Mouse (Mus musculus) ovary, postnatal 14 days (tissue): ENCODE measurements around the gene Flrt1.
A peak's percentile ranks its signal among the peaks of the same experiment; 100 is the strongest.

Experiments
- DNase-seq: peaks from one replicate; pipeline ENCODE4 v3.0.0; 2022; ENCODE audit warnings: low spot score

The Flrt1 gene

DNA sequence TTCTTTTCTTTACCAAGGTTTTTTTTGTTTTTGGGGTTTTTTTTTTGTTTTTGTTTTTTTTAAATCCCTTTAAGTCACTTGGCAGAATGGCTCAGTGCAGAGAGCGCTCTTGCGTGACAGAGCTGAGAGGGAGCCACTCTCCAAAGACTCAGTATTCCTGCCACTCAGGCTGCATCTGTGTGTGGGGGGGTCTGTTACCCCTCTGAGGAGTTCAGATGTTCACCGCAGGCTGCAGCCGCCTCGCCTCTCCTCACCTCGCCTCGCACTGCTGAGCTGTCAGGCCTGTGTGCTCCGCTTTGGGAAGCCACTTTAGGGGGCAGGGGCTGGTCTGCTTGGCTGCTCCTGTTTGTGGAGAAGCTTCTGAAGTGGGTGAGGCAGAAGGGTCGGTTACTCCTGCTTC lies at the start of gene Flrt1:
Flrt1 (minus strand) TSS at position 186 of the 400 bp plus-strand sequence.
- no peak for DNase-seq

DNA sequence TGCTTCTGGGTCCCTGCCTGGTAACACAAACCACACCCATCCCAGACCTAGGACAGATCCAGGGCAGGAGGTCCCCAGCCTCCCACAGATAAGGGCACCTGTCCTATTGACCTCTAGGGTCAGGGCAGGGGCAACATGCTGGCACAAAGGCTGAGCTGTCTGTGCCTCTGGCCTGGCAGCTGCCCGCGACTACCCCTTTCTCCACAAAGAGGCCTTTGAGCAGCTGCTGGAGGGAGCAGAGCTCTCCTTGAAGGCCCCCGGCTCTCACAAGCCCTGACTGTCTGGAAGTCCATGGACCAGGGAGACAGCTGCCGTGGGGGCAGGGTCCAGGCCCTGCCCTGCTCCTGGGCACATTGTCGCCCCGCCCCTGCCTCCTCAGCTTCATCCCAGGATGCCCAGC lies 49.7 kb upstream of the Flrt1 start:
- no peak for DNase-seq

DNA sequence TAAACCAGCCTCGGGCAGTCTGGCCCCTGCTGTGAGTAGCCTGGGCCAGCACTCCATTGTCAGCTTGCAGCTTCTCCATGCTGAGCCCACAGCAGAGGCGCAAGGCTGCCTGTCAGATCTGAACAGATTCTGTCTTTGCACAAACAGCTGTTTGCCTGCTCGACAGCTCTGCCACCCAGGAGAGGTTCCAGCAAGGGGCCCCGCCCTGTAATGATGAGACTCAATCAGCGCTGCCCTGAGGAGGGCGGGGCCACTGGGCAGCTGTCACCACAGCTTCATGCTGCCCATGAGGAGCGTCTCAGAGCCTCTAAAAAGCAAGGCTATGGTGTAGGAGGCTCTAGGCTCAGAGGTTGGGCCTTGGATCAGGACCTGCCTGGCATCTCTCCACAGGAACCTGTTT lies 47.7 kb upstream of the Flrt1 start:
- DNase-seq, result no peak

DNA sequence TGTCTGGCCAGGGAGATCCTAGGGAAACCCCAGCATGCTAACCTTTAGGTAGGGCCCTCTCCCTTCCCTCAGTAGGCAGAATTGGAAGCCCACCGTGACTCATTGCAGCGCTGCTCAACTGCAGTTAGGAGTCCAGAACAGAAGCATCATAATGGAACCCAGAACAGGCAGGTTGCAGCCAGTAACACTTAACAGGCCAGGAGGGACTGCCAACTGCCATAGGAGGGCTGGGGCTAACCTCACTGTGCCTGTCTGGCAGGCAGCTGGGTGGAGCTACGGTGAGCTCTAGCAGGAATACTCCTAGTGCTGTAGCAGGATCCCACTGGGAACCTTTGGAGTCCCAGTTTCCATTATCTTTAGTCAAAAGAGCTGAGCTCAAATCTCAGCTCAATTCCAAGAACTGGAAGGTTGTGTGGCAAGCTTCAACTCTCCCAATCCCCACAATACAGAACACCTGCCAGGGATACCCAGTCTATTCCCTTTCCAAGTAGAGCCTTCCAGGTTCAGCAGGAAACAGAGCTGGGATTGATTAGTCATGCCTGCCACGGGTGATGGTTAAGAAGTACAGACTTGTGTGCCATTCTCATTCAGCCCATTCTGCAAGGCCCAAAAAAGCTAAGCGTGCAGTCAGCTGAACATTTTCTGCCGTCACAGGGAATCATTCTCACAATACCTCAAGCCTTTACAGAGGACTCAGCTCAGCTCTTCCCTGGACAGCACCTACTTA lies 46.6 kb upstream of the Flrt1 start:
- no peak for DNase-seq

DNA sequence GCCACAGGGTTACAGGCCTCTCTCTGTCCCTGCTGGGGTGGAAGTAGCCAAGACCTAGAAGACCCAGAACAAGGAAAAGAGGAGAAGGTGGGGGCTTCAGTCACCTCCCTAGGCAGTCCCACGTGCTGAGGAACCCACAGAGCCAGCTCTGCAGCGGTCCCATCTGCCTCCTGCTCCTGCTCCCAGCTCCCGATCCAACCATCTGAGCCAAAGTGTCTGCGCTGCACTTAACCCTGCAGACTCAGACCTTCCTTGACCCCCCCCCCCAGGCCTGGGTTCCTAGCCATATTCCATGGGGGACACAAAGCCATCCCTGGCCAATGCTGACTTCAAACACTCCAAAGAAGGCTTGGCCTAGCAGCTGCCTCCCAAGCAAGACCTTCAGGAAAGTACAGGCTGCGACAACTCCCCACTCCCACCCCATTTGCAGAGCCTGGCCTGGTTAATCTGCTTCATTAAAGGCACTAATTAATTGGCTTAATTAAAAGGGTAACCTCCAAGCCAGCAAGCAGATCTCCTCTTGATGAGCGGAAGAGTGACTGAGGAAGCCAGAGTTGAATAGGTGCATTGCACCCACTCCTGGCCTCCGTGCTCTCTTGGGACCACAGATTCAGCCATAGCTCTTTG lies 45.9 kb upstream of the Flrt1 start:
- DNase-seq, result no peak

DNA sequence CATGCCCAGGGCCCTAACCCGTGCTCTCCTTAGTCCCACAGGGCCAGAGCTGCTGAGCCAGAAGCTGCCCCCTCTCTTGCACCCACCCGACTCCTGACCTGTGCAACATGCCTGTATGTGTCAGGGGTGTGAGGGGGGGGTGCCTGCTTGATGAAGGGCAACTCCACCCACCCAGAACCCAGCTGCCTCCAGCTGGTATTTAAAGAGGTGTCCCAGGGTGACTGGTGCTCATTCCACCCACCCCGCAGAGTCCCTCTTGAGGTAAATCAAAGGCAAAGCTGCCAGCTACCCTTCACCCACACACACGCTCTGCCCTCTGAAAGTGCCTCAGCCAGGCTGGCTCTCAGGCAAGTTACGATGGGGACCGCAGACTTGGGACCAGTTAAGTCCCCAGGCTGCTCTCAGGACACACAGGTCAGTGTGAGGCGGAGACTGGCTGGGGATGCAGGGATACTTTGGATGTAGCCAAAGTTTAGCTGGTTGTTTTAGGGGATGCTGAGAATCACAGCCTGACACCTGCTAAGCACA lies 43.7 kb upstream of the Flrt1 start:
- DNase-seq, result no peak

DNA sequence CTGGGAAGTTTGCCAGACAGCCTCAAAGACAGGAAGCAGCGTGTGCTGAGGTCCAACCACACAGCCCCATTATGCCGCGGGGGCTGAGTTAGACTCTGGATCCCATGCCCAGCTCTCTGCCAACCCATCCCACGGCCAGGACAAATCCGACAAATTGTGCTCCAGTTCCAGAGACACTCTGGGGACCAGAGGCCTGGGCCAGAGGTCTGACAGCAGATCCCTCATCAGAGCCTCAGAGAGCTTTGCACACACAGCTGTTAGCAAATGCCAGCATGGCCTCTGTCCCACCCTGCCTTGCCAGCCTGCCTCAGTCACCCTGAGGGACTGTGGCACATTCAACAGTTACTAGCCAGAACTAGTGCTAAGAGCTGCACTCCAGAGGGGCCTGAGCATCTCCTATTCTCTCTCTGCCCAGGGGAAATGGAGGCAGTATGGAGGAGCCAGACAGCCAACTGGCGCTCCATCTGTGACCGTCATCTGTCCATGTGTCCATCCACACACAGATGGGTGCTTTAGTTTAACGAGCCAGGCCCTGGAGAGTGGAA lies 43.1 kb upstream of the Flrt1 start:
- DNase-seq, result no peak

DNA sequence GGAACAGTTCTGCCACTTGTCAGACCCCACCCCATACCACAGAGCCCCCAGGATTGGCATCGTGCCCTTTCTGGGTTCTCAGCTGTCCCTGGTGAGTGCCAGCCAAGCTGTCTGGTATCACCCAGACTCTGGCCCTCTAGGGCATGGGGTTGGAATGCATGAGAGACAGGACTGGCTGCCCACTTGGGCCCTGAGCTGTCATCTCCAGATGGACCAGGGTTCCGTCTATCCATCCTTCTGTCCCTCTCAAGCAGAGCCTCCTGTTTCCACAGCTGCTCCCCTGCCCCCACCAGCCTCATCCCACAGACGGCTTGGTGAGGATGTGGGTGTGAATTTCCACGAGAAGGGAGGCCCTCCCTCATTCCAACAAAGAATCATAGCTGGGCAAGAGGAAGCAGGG lies 42.6 kb upstream of the Flrt1 start:
- DNase-seq, result no peak

DNA sequence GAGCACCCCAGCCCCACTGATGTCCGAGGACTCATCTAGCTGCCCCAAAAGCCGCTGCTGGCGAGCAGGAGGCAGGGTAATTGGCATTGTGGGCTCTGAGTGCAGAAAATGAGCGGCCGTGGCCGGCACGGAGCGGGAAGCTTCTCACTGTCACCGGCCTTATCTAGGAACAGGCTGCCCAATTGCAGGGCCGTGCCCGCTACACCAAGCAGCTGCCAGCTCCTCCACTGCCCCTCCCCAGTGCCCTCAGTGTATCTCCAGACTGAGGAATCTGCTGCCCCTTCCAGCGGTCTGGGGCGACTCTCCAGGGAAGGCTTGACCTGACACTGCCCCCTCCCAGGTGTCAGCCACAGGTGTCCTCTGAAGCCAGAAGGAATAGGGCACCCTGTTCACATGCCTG lies 40.8 kb upstream of the Flrt1 start:
- no peak for DNase-seq

DNA sequence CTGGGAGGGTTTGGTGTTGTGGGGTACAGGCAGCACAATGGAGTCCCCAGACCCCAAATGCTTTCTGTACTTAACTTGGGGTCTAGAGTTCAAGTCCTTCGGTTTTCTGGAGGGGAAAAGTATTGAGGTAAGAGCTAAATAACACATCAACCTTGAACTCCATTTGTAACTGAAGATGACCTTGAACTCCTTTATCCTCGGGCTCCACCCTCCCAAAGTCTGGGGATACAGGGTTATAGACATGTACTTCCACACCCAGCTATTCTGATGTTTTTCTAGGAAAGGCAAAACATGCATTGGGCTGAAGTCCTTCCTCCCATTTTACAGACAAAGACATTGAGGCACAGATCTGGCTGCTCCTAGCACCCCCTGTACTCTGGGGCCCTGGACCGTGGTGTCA lies 38.9 kb upstream of the Flrt1 start:
- no peak for DNase-seq

DNA sequence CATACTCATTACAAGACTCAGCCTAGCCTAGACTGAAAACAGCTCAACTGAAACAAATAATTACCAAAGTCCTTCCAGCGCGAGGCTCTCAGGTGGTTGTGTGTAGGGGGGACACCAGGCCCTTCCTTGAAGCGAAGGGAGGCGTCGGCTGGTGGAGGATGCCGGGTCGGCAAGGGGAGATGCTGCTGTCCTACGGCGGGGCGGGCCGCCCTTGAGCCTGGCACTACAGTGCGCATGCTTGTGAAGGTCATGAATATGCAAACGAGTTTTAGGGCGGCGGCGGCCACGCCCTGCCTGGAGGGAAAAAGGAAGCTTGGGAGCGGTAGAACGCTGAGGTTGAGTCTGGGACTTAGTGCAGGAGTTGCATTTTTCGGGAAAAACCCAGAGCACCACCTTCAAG lies 38.3 kb upstream of the Flrt1 start:
- peak; percentile 46 for DNase-seq

DNA sequence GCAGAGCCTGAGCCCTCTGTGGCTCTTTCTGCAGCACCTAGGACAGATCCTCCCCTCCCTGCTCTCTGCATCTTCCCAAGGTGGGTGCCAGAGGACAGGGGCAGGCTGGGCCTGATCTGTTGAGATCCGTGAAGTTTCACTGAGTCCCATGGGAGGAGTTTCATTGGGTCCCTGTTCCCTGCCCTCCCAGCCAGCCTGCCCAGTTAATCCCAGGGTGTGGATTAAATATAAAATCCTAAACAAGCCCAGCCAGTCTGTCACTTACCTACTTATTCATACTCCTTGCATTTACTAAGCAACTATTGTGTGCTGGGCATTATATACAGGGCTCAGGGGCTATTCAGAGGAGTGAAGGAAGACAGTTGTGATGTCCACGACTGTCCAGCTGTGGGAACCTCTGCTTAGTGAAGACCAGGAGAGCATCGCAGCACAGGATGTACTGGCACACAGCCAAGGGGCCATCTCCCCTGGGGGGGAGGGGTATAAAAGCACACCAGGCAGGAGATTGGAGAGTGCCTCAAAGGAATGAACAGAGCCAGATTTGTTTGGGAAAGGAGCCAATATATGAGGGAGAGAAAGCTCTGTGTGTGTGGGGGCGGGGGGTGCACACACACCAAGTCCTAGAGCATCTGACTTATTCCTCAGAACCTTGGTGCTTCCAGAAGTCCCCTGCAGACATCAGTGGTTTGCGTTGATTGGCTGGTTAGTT lies 36.8 kb upstream of the Flrt1 start:
- DNase-seq, result no peak

DNA sequence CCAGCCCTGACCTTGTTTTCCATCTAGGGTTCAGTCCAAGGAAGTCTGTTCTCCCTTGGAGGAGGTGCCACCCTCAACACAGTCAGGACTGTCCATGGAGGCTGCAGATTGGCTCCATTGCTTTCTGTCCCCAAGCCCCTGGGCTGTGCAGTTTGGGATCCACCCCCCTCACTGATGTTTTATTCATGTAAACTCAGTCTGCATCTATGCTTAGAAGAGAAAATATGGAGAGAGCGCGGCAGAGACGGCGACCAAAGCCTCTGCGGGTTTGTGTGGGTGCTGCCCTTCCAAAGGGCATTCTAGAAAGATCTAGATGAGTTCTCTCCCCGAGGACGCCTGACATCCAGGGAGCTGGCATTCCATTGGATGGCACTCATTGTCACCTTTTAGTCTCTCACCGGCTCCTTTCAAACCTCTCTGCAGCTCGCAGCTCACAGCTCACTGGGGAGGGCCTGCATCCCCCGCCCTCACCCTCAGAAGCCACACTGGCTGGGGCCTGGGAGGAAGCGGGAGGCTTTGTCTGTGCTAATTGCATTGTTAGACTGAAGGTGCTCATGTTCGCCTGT lies 35.4 kb upstream of the Flrt1 start:
- DNase-seq, result no peak

DNA sequence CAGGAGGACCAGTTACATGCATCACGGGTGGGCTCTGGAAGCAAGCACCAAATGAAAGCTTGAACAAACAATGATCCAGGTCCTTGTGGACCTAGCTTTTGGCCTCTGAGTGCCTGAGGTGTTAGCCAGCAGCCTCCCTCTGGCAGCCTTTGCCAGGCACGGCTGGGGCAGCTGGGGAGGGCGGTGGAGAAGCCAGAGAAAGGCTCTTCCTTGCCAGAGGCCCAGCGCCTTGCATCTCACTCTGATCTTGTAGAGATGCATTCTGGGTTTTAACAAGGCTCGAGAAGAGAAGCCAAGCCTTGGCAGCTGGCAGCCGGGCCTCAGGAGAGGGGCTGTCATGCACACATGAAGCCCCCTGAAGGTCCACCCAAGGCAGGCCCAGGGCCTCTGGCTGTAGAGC lies 34.8 kb upstream of the Flrt1 start:
- no peak for DNase-seq

DNA sequence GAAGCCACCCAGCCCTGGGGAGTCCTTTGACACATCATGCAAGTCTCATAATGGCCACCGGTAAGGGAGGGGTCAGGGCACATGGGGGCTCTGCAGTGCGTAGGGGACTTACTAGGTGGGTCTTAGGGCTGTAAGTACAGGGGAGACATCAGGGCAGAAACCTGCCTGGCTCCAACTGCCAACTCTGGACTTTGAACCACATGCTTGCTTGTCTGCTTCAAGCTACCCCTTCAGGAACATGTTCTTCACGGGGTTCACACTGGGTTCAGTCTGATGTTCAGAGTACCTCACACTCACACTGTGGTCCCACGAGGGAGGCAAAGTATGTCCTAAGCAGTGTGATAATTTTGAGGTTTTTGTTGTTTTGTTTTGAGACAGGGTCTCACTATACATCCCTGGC lies 33.8 kb upstream of the Flrt1 start:
- no peak for DNase-seq

DNA sequence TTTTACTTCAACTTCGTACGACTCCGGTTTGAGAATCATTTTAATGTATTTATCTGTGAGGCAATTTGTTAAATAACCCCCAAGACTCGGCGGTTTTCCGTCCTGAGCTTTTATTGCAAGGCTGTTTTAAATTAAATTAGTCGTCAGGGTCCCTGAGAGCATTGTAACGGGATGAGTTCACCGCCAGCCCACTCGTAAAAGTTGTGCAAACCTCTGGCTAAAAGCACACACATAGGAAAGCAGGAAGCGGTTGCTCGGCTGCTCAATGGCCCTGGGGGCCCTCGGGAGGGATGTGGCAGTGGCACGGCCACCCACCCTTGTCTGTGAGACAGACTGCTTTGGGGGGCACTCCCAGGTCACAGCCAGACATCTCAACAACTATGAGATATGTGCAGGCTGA lies 32.8 kb upstream of the Flrt1 start:
- DNase-seq, result no peak

DNA sequence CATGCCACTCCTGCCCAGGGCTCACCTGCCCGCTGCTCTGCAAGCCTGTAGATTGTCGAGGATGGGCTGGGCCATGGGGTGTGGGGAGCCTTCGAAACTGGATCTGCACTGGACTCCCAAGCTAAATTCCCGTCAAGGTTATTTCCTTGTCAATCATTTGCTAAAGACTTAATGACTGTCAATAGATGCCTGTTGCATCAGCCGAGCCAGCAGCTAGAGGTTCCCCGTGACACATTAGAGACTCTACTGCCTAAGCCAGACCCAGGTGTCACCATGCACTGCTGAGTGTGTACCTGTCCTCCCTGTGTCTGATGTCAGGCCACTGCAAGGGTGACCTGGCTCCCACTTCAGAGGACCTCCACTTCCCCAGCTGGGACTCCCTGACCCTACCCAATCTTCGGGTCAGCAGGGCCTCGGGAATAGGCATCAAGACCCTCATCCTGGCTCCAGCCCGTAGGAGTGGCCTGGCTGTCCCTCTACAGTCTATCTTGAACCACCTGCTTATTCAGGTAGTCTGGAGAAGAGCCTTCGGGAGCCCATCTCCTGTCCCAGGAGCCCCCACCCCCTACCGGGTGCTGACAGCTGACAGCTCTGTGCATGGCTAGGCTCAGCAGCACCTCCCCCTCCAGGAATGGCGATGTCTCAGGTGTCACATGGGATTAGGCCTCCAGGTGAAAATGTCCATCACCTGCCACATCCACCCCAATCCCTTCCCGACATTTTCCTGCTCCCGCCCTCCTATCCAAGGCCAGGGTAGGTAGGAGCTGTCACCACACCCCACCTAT lies 31.4 kb upstream of the Flrt1 start:
- DNase-seq, result no peak

DNA sequence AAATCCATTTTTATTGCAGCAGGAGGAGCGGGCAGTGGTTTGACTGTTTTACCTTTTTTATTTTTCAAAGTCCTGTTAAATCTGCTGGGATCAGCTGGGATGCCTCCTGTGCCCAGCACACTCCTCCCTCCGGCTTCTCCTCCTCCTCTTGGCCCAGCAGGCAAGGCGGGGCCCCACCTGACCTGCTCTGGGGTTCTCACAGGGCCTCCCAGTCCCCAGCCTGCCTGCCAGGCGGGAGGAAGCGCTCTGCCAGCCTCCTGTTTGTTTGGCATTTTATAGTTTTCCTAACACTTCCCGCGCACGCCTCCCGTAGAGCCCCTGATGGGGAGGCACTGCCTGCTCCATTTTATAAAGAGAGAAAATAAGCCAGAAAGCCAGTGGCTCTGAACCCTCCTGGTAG lies 30.5 kb upstream of the Flrt1 start:
- DNase-seq, result no peak

DNA sequence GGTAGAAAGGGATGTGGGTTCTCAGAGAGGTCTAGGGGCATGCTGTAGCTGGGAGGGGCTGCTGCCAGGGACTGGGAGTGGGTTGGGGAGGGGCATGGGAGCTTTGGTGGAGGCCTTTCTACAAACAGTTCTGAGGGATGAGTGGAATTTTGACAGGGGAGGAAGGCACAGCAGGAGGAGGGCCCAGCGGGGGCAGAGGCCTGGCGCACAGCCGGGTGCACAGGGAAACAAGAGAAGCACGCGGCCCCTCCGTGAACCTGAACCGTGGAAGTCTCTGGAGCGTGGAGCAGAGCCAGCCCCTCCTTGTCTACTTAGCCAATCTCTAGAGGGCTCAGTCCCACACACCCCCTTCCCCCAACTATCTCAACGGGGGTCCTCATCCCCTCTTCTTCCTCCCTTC lies 30.0 kb upstream of the Flrt1 start:
- DNase-seq, result peak; percentile 53

DNA sequence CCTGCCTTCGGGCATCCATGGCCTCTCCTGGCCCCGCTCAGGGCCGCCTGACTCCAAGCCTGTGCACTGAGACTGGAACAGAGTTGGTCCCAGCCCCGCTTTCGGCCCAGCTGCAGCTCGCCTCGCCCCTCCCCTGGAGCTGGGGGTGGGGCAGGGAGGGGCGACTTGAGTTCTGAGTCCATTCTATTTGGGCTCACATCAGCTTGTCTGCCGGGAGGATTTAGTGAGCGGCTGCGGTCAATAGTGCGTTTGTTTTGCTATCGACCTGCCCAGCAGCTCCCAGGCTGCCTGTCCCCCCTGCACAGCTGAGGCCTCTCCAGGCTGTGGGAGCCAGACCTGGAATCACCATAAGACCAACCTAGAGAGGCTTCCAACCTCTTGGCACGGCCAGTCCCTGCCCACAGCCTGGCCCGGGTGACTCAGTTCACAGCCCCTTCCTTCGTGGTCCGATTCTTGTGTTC lies 29.1 kb upstream of the Flrt1 start:
- DNase-seq, result no peak

DNA sequence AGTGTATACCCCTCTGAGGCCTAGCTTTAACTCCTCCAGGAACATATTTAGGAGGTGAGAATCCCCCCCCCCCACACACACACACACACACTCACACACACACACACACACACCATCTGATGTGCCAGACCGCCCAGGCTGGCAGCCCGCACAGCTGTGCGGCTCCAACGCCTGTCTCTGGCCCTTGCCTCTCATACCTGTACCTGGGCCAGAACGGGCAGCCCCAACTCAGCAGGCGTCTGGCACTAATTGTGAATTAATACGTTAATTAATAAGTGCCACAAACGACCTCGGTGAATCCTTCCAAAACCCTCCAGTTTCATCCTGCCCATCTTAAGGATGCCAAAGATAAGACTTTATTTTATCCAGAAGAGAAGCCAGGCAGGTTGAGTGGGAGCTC lies 27.9 kb upstream of the Flrt1 start:
- no peak for DNase-seq

DNA sequence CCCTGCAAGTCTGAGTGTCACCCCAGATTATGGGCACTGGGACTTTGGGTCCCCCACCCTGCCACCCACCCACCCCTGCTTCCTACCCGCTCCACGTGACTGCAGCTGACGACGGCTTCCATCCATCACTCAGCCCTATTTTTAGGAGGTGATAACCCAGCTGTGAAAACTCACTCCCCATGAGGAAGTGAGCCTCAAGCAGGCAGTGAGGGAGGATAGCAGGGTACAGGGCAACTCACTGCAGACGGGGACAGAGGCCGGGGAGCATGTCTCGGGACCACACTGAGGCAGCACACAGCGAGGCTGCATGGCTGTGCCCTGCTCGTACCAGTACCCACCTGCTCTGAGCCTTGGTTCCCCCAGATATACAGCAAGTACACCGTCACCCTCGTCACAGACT lies 24.8 kb upstream of the Flrt1 start:
- DNase-seq, result no peak
